Mouse (Mus musculus) right cerebral cortex, adult 2 months (tissue): ENCODE results near the gene Palld.

Experiments
- DNase-seq, 2 experiments: peaks; one replicate each; pipeline ENCODE4 v3.0.0; 2021 to 2022; ENCODE audit warnings: low spot score in 2 of 2

Palld gene

GRCm38 (mm10) chr8:61902521-61902920 is at the start of gene Palld:
Gene Palld (minus strand): TSS chr8:61902690.
- DNase-seq: no peak

- no peak for DNase-seq
These were observed 35.1 kb upstream of the Palld start for GRCm38 (mm10) chr8:61937576-61937975.

- DNase-seq: no peak
These were observed 30.8 kb upstream of the Palld start for GRCm38 (mm10) chr8:61933243-61933642.

- peak; percentile 70 to 73 for DNase-seq
These were observed 25.4 kb upstream of the Palld start, which contains the start of gene Ddx60 for GRCm38 (mm10) chr8:61927777-61928494. Gene Ddx60 (plus strand): TSS chr8:61928087.

GRCm38 (mm10) chr8:61924518-61924917 is 22.0 kb upstream of the Palld start:
- DNase-seq: no peak

- DNase-seq: no peak
These were observed 19.1 kb upstream of the Palld start for GRCm38 (mm10) chr8:61921454-61922054.

GRCm38 (mm10) chr8:61920389-61920788 is 17.9 kb upstream of the Palld start:
- DNase-seq: no peak

- no peak for DNase-seq
These were observed 16.8 kb upstream of the Palld start for GRCm38 (mm10) chr8:61919145-61919788.

GRCm38 (mm10) chr8:61917287-61917686 is 14.8 kb upstream of the Palld start:
- DNase-seq: no peak

GRCm38 (mm10) chr8:61913957-61914356 is 11.5 kb upstream of the Palld start:
- no peak for DNase-seq

GRCm38 (mm10) chr8:61912817-61913216 is 10.3 kb upstream of the Palld start:
- no peak for DNase-seq

GRCm38 (mm10) chr8:61909313-61909712 is 6.8 kb upstream of the Palld start:
- DNase-seq: no peak

- peak; percentile 8 to 13 for DNase-seq
These were observed 6.1 kb upstream of the Palld start for GRCm38 (mm10) chr8:61908303-61909215.

GRCm38 (mm10) chr8:61901028-61901717 is 1.3 kb downstream of the Palld start:
- DNase-seq: no peak

- DNase-seq: no peak
These were observed 5.1 kb downstream of the Palld start for GRCm38 (mm10) chr8:61897402-61897801.

- DNase-seq: no peak
These were observed 5.7 kb downstream of the Palld start for GRCm38 (mm10) chr8:61896742-61897141.

GRCm38 (mm10) chr8:61894062-61894461 is 8.4 kb downstream of the Palld start:
- DNase-seq: peak; percentile 75 to 84

GRCm38 (mm10) chr8:61877607-61878006 is 24.9 kb downstream of the Palld start:
- no peak for DNase-seq

GRCm38 (mm10) chr8:61875290-61875689 is 27.2 kb downstream of the Palld start:
- peak; percentile 29 to 79 for DNase-seq

GRCm38 (mm10) chr8:61873994-61874393 is 28.5 kb downstream of the Palld start:
- DNase-seq: no peak

- no peak for DNase-seq
These were observed 34.0 kb downstream of the Palld start for GRCm38 (mm10) chr8:61868481-61868880.
